Mouse (Mus musculus) lung, postnatal 10 days (tissue): ENCODE measurements at regions not wholly inside any gene's neighbourhood (a gene's known extent, or its start where the extent isn't known, plus 50 kb on each side); places are given as distances from the start of the nearest gene placed in this dataset.
A peak's percentile ranks its signal among the peaks of the same experiment; 100 is the strongest.

Experiments
- DNase-seq: peaks from one replicate; pipeline ENCODE4 v3.0.0; 2021

DNA sequence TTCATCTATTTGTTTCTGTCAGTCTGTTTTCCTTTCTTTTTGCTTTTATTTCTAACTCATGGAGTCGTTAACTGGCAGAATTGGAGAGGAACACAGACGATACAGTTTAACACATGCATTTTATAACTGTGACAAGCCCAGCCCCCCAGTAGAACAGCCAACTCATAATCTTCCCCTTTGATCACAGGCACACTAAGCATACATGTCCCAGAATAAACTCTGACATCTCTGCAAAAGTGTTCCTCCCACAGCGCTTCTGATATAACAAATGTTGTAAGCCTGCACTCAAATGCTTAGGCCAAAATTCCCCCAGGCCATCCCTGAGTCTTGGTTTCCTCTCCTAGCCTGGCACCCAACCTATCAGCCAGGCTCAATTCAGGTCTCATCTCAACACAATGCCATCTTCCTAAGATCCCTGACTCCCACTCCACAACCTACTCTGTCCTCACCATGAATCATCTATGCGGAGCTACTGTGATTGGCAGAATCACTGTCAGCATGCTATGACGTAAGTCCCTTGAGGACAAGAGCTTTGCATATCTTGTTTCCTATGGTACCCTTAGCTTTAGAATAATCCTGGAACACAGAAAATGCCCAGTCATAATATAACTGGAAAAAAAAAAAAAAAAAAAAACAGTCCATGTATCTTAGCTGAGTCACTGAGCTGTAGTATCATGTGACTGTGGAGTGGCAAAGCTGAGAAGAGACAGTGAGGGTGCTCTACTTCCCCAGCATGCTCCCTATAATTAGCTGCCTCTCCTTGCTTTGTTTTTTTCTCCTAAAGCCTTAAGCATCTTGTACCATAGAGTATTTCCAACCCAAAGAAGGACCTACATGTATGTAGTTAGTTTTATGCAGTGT lies 146.7 kb downstream of the Plk2 start:
- DNase-seq: no peak

DNA sequence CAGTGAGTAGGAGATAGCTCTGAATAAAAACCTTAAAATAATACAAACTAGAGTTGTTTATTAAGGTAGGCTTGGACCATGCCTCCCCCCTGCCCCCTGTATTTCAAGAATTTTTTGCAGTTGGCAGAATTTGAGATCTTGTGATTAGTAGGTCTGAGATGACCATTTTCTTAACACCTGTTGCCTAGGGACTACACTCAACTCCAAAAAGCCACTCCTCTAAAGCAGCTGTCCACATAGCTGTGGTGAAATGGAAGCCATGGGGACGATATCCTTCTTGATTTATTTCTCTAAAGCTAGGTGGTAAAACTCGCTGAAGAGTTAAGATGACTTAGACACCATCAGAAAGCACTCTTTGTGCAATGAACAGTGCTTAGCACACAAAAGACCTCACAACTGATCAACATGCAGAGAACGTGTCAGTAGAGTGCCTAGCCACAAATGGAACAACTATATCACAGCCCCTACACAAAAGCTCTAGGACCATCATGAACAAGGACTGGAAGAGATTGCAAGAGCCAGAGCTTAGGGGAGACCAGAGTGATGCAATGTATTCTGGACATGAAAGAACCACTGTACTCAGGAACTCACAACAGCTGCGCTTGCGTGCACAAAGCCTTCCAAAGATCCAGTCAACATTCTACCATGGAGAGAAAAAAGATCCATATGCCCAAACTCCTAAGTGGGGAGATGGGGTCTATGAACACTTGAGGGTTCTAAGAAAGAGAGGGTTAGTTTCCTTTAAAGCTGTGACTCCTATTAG lies 147.6 kb downstream of the Plk2 start:
- no peak for DNase-seq

DNA sequence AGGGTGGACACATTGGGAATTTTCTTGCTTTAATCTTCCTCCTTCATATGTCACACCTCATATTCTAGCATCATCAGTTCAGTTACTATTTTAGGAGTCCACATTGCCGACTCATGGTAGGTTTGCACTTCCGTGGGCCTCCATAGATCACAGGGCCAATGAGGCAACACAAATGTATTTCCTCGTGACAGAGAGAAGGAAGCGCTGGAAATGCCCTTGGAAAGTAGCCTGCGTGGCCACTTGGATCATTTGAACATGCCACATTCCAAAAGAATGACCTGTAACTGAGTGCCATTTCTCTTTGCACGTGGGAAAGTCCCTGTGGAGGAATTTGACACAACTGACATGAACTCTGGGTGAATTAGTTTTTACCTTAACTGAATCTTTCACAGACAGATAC lies 150.6 kb downstream of the Plk2 start:
- DNase-seq: no peak

DNA sequence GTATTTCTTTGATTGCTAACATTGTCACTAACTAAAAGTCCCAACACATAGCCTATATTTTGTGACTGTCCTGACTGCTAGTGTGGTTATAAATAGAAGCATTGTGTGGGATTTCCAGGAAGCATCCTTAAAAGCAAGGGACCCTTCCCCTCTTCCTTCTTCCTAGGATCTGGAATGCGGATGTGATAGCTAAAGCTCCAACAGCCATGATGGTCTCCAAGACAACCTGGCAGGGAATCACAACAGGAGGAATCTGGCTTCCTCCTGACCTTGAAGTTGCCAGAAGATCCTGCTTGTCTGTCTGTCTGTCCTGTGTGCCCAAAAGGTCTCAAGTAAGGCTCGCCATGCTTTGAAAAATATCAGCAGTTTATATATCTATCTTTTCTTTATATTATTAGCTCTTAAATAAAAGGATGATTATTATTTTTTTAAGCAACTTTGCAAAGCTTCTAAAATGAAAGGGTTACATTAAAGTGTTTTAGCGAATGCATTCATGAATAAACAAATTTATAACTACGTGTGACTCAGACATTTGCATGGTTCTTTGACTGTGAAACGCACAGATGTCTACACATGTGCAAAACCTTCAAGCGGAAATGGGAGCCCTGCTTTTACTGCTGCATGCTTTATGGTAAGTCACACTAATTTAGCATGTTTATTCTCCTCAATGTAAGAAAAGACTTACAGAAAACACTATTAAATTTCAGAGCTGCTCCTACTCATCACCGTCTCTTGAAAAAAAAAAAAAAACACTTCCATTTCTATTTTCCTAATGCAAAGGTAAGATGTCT lies 160.9 kb downstream of the Plk2 start:
- DNase-seq: peak; percentile 47

DNA sequence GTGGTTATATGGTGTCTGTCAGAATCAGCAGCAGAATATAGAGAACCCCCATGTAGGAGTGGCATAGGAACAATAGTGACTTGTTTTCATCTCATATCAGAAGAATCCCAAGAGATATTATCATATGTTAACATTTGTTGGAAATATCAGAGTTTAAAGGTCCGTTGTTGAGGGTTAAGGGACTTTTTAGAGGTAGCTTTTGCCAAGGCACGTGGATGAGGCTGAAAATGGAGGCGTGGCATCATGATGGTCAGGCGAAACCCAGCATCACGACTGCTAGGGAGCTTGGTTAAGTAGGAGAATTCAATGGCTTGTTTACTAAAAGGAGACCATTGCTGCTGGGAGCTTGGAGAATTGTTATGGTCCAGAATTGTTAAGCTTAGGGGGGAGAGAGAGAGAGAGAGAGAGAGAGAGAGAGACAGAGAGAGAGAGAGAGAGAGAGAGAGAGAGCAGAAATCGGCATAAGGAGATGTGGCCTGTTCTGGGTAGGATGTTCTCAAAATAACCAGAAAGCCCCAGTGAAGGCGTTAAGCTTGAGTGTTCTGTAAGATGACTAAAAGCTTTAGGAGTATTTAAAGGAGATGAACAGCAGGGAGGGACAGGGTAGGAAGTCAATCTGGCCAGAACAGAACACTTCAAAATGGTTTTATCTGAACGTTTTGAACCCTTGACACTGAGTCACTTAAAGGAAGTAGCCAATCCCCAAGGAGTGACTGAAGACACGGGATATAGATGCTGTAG lies 161.7 kb downstream of the Plk2 start:
- no peak for DNase-seq

DNA sequence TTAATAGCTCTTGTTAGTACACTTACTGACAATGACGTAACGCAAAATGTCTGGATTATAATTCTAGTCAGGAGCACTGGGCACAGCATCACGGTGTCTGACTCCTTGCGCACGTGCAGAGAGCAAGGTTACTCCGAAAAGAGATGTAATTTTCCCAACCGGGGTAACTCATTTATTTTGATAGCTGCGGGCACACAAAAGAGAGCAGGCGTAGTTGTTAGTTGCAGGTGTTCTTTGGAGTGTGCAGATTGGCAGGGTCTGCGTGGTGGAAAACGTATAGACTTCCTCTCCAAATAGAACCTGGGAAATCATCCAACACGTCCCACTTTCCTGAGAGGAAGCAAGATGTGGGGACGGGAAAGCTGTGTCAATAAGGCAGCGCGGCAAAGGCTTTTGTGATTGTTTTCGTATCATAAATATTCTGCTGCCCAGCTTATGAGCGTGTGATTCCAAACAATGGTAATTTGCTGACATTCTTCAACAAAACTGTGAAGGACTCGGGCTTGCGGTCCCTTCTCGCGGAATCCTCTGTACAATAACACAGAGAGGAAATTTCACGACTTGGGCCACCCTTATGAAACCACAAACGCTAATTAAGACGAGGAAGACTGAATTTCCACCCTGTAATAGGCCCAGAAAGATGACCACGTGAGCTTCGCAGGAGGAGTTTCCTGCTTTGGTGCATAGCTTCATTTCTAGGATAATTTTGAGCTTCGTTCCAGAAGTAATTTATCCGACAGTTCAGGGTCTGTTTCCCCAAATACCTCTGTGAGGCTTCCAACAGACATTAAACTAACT lies 163.3 kb downstream of the Plk2 start:
- DNase-seq: peak; percentile 45

DNA sequence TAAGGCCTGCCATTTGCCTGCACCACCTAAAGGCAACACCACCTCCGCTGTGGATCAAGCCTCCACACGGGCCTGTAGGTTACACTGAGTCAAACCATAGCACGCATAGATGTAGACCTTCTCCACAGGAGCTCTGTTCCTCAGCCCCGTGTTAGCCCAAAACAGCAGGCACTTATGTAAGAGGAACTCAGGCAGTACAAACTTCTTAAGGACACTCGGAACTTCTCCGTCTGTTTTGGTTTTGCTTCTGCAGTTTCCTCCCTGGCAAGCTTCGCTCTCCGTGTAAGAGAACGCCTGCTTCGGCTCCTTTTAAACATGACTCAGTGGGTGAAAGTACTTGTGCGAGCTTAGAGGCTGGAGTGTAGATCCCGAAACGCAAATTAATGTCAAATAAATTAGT lies 165.7 kb downstream of the Plk2 start:
- peak; percentile 20 for DNase-seq

DNA sequence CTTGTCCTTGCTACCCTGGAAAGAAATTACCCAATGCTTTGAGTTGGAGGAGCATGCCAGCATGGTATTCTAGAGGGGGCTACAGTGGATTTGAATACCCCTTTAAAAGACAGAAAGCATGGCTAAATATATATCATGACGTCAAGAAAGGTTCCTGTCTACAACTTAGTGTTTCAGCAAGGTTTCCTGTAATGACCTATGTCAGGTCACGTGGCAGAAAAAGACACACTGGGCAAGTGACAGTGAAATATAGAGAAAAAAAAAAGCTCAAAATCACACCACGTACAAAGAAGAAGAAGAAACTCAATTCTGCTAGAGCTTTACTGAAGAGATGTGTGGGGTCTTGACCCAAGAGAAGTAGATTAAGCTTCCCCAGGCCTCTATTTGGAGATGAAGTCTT lies 167.7 kb downstream of the Plk2 start:
- peak; percentile 6 for DNase-seq

DNA sequence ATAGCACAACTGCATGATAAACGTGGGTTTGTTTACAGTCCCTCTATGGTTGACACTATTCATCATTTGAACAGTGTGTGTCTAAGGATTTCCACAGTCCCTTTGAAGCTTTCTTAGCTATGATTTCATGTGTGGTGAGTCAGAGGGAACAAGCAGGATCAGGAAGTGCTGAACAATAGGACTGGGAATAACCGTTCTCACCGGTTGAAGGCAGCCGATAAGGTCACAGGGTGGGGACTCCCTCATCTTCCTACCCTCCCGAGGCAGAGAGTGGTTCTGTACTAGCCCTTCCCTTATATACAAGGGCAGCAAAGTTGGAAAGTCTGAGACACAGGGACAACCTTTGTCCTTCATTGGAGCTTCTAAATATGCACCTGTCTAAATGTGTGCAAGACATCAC lies 168.1 kb downstream of the Plk2 start:
- DNase-seq: peak; percentile 66

DNA sequence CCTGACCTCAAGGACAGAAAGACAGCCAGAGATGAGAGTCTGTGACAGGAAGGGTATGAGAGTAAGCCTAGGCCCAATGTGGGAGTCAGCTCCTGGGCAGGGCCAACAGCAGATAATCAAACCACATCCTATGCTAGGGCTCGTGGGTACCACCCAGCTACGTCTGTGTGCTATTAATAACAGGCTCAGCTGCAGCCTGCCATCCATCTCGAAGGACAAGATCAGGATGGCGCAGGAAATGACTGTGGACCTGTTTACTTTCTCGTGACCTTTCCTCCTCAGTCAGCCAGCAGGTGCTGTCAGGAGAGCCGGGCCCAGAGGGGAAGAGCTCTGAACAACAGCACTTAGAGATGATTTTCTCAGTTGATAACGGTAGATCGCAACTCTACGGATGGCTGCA lies 169.1 kb downstream of the Plk2 start:
- peak; percentile 74 for DNase-seq

DNA sequence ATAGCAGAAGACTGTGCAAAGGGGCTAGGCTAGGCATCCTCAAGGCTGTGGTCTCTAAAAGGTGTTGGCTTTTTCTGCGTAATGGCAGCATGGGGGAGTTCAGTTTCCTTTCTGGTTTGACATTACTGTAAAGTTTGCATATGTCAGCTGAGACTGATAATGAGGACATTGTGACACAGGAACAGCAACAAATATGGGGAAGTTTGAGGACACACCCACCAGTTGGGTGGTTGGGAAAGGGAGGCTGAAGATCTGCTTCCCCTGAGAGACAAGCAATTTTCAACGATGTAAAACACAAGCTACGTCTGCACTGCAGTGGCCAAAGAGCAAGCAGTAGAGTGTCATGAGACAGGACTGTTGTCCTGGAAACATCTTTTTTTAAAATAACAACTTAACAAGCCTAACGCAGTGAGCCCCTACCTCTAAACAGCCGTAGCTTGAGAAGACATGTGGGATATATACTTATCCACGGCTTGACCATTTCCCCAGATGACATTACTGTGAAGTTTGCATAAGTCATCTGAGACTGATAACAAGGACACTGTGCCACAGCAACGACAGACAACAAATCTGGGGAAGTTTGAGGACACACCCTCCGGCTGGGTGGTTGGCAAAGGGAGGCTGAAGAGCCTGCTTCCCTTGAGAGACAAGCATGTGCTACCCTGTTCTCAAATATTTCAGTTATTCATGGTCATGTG lies 173.8 kb downstream of the Plk2 start:
- DNase-seq: peak; percentile 24

DNA sequence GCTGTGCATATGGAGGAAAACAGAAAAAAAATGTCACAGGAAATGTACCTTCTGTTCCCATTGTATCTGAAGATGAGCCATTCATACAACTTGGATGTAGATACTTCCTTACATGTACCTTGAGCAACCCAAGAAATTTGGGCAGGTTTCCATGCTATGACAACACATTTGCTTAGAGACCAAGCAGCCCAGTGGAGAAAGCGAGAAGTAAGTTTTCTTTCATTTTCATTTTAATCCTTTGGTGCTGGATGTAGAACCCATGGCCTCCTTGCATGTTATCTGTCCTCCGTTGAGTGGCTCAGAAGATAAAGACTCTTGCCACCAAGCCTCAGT lies 174.3 kb downstream of the Plk2 start:
- no peak for DNase-seq

DNA sequence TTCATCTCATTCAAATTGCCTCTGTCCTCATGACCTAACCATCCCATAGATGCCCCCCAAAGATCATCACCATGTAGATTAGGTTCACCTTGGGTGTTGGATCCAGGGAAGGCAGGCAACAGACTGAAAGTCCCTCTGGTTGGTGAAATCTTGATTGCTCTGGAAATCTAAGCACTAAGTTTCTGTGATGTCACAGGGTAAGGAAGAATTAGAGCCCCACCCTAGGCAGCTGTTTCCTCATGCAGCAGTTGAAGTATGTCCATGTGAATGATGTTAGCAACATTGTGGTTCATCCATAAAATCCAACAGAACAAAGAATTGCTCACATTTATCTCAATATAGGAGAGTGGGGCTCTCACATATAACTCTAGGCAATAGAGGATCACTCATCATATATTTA lies 175.5 kb downstream of the Plk2 start:
- no peak for DNase-seq

DNA sequence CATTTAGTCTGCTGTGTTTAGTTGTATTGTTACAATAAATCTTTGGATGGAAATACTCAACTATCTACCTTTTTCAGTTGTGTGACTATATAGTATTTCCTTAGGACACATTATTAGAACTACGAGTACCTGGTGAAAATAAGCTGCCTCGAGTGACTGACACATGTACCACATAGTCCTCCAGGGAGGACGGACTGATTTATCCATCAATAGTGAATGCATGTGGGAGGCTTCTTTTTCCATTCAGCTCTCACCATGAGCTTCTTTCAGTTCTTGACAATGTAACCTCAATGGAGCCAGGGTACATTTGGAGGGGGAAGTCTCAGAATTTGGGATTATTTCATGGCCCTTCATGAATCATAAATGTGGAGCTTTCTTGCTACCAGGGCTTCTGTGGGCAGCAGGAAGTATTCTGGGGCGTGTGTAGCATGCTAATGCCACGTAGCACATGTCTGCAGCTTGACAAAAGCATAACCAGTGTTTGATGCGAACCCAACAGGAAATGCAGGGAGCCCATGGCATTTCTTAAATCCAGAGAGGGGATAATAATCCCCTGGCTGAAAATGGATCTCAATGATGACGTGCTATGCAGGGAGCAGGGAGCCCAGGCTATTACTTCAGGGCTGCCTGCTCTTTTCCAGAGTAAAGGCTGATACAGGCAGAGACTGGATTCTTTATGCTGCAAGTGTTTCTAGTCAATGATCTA lies 178.7 kb downstream of the Plk2 start:
- DNase-seq: no peak

DNA sequence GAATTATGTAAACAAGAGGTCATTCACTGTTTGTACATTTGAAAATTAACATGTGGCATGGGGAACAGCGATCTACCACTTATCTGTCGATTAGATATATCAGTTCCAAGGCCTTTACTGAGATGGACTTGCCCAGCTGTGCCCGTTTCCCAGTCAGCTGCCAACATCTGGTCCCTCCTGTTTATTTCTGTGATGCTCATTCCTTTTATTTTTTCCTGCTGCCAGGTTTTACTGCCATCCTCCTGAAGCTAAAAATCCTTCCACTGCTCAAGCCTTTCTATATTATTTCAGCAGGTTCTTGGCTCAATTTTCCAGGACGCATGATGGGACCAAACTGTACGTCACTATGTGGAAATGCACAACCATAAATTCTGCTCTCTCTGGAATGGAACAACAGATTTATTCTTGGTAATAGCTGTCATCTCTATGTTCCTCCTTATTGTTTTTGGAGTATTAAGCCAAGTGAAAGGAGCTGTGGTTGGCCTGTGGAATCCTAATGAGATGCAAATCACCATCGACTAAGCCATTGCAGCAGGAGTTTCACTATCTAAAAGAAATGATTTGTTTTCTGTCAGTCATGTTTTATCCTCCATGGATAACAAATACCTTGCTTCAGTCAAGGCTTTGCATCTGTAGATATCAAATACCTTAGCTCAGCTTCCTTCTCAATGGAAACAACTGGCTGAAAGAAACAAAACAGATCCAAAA lies 180.1 kb downstream of the Plk2 start:
- DNase-seq: no peak

DNA sequence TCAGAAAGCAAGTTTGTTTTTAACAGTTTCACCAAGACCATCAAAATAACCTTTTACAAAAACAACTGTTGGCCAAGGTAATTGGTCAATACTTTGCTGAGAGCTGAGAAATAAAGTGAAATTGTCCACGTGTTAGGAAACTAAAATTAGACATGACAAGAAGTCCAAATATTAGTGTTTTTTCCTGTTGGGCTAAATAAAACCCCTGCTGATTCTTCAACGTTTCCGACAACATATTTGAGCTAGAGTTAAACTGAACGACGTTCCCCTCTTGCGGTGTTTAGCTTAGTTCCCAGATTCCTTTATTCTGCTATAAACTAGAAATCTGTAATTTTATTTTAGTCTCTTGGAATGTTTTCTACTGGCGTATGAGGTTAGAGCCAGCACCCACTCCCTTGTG lies 183.3 kb downstream of the Plk2 start:
- DNase-seq: no peak

DNA sequence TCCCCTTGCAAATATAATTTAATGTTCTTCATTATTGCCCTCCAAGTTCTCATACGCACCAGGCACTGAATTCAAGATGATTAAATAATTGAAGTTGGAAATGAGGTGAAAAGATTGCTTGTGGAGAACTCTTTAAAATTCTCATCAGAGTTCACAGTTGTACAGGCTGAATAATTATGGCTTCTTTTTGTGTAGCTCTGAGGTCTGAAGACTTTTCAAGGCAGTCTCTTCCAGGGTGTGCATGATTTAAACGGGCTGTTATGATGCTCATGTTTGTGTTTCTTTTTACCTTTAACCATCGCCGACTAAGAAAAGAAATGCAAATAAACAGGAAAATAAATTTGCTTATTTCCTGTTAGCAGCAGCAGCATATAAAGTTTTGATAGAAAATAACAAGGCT lies 185.3 kb downstream of the Plk2 start:
- DNase-seq: no peak

DNA sequence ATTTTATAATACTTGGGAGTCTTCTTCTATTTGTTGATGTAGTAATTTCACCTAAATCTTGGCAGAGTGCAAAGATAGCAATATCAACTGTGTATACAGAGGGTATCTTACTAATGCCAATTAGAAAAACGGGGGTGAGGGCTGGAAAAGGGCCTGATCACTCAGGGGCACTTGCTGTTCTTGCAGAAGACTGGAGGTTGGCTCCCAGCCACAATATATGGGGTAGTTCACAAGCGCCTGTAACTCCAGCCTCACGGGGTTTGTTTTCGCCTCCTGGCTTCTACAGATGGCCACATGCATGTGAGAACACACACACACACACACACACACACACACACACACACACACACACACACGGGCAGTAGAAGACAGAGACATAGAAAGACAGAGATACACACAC lies 185.7 kb downstream of the Plk2 start:
- DNase-seq: no peak

DNA sequence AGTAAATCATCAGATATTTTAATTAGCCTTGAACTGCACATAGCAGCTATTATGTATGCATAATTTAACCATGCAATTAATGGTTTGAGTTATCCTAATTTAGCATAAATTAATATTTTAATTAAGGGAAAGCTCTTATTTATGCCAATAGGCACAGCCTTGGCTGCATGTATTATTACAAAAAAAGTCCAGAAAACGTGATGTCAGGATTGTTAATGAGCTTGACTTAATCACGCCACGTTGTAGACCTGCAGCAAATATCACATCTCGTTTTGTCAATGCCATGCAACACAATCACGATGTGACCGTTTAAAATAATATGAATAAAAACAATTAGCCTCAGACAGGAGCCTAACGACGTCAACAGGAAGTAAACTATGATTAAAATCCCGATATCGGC lies 189.9 kb downstream of the Plk2 start:
- DNase-seq: no peak

DNA sequence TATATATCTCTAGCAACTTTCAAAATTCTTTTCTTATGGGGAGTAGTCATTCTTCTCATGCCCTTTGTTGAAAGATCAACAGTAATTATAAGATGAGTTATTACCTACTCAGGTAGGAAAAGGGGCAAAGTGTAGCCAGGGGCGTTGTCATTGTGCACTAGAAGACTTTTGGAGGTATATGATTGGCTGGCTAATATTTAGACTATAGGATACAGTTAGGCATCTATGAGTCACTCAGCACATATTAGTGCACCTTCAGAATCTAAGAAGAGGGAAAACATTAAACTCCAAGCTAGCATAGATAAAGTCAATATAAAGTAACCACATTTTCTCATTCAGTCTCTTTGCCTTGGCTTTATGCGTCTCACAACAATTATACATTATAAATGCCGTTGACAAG lies 199.8 kb downstream of the Plk2 start:
- no peak for DNase-seq
